Mouse (Mus musculus): ENCODE results near the gene Atp2a3.

Atp2a3 gene

GRCm38 (mm10) chr11:73007113-73007512 is 46.1 kb downstream of the Atp2a3 start:
- DNase-seq: no peak

- DNase-seq: peak in 1 of 2 experiments; percentile 63
Measured at GRCm38 (mm10) chr11:73007698-73008481, 46.9 kb downstream of the Atp2a3 start.

- DNase-seq: no peak
Measured at GRCm38 (mm10) chr11:73008826-73009225, 47.9 kb downstream of the Atp2a3 start.

- DNase-seq: no peak
Measured at GRCm38 (mm10) chr11:73009531-73010274, 48.7 kb downstream of the Atp2a3 start.

GRCm38 (mm10) chr11:73013981-73014380 is 53.0 kb downstream of the Atp2a3 start:
- no peak for DNase-seq

- DNase-seq: no peak
Measured at GRCm38 (mm10) chr11:73014831-73015344, 53.9 kb downstream of the Atp2a3 start.

GRCm38 (mm10) chr11:73015391-73016102 is 54.6 kb downstream of the Atp2a3 start:
- no peak for DNase-seq

GRCm38 (mm10) chr11:73016103-73016420 is 55.1 kb downstream of the Atp2a3 start:
- DNase-seq: no peak

- peak; percentile 83 to 89 for DNase-seq
Measured at GRCm38 (mm10) chr11:73018471-73019146, 57.6 kb downstream of the Atp2a3 start, which contains the start of gene Camkk1. TSS of gene Camkk1 (plus strand) at chr11:73019008.

- DNase-seq: peak; percentile 67 to 73
Measured at GRCm38 (mm10) chr11:73019147-73019795, 58.3 kb downstream of the Atp2a3 start.

GRCm38 (mm10) chr11:73020953-73021800 is 60.2 kb downstream of the Atp2a3 start:
- no peak for DNase-seq

- DNase-seq: no peak
Measured at GRCm38 (mm10) chr11:73023099-73023498, 62.1 kb downstream of the Atp2a3 start.

- no peak for DNase-seq
Measured at GRCm38 (mm10) chr11:73023827-73024226, 62.9 kb downstream of the Atp2a3 start.

- DNase-seq: peak; percentile 44 to 48
Measured at GRCm38 (mm10) chr11:73024236-73024904, 63.4 kb downstream of the Atp2a3 start.

GRCm38 (mm10) chr11:73026961-73027360 is 66.0 kb downstream of the Atp2a3 start:
- no peak for DNase-seq

GRCm38 (mm10) chr11:73030821-73031498 is 70.0 kb downstream of the Atp2a3 start:
- DNase-seq: peak; percentile 64 to 69

- DNase-seq: no peak
Measured at GRCm38 (mm10) chr11:73031536-73031935, 70.6 kb downstream of the Atp2a3 start.

- no peak for DNase-seq
Measured at GRCm38 (mm10) chr11:73036077-73036476, 75.1 kb downstream of the Atp2a3 start.

- no peak for DNase-seq
Measured at GRCm38 (mm10) chr11:73036889-73037288, 75.9 kb downstream of the Atp2a3 start.

GRCm38 (mm10) chr11:73037691-73038090 is 76.7 kb downstream of the Atp2a3 start:
- no peak for DNase-seq

Data from spleen, adult 18-20 months (tissue).